ENCODE assay signal across 14 mouse cellular contexts in genomic region chr17:85690323-85690968, GRCm38 (mm10). TPM values are rescaled to one million over a fixed set of nuclear protein-coding genes. Genes with fewer than 3 reads are reported as not detected.
DNase-seq lines count a peak whose midpoint lies in the region; ATAC-seq and TF ChIP-seq lines count a peak whose summit lies in the region.
"Had no signal": no experiment of that assay in that cellular context is flagged by ENCODE, and none has a peak within 500 bp of the region (broad histone marks: within the 10 kb centered on the region; RNA-seq: fewer than 3 reads in every experiment).

No protein-coding gene starts in this region.

- peaks cover 85% of the 10 kb centered on the region for H3K27me3 ChIP-seq in forebrain, embryonic 11.5 days (ENCODE audit: control insufficient read depth, insufficient read depth, low read length)
- H3K27me3 ChIP-seq in forebrain, embryonic 15.5 days: peaks cover 94% of the 10 kb centered on the region
- peaks cover 77% of the 10 kb centered on the region for H3K27me3 ChIP-seq in kidney, postnatal 0 days (ENCODE audit: insufficient read depth, low read length)
- H3K27me3 ChIP-seq in embryonic facial prominence, embryonic 15.5 days: peaks cover 92% of the 10 kb centered on the region
- H3K27me3 ChIP-seq in stomach, embryonic 15.5 days (replicated peaks): peaks cover 90% of the 10 kb centered on the region

- H3K4me3 ChIP-seq in forebrain, embryonic 11.5 days (ENCODE audit: low read depth, low read length): no peak overlapping the region
- H3K4me3 ChIP-seq in forebrain, embryonic 15.5 days: no peak overlapping the region
- H3K4me3 ChIP-seq in kidney, postnatal 0 days (replicated peaks; ENCODE audit: low read depth, low read length): no peak overlapping the region
- peak overlapping the region; percentile 32 for H3K4me3 ChIP-seq in embryonic facial prominence, embryonic 15.5 days (replicated peaks)
- no peak overlapping the region for H3K4me3 ChIP-seq in stomach, embryonic 15.5 days (replicated peaks)

- no peaks in the 10 kb centered on the region; the same call in 1 of the 2 replicates for H3K9me3 ChIP-seq in forebrain, embryonic 11.5 days (ENCODE audit: control insufficient read depth, low read length)
- no peaks in the 10 kb centered on the region for H3K9me3 ChIP-seq in forebrain, embryonic 15.5 days
- no peaks in the 10 kb centered on the region for H3K9me3 ChIP-seq in kidney, postnatal 0 days (replicated peaks; ENCODE audit: low read length)
- no peaks in the 10 kb centered on the region for H3K9me3 ChIP-seq in embryonic facial prominence, embryonic 15.5 days (replicated peaks)
- no peaks in the 10 kb centered on the region for H3K9me3 ChIP-seq in stomach, embryonic 15.5 days

- no peak for TF ChIP-seq CTCF in kidney, postnatal 0 days (IDR thresholded peaks at IDR 0.05; ENCODE audit: low read depth)

- no peak for DNase-seq in forebrain, embryonic 11.5 days (ENCODE audit: low spot score)
- DNase-seq in kidney, postnatal 0 days (ENCODE audit: low spot score): no peak
- DNase-seq in kidney, postnatal 14 days: no peak
- DNase-seq in urinary bladder, adult 2 months (ENCODE audit: low spot score): no peak
- no peak for DNase-seq in lung, postnatal 25 days (ENCODE audit: low spot score)
- DNase-seq: cerebellum, adult 11 months; heart, postnatal 14 days; kidney, adult 18-20 months; layer of hippocampus, adult 9-11 months; left cerebral cortex, postnatal 4 days; lung, adult 2 months had no signal

- no peaks in the 10 kb centered on the region for H3K36me3 ChIP-seq in forebrain, embryonic 11.5 days (ENCODE audit: control insufficient read depth, insufficient read depth, low read length)
- H3K36me3 ChIP-seq in forebrain, embryonic 15.5 days: no peaks in the 10 kb centered on the region
- H3K36me3 ChIP-seq in kidney, postnatal 0 days (ENCODE audit: insufficient read depth, low read length): no peaks in the 10 kb centered on the region
- H3K36me3 ChIP-seq in embryonic facial prominence, embryonic 15.5 days: no peaks in the 10 kb centered on the region
- no peaks in the 10 kb centered on the region for H3K36me3 ChIP-seq in stomach, embryonic 15.5 days

- 1% methylated on average over 6 of the region's 6 CpGs for WGBS in forebrain, embryonic 11.5 days
- whole genome bisulfite sequencing in forebrain, embryonic 15.5 days: 5% methylated on average over 6 of the region's 6 CpGs
- 10% methylated on average over 6 of the region's 6 CpGs for WGBS in kidney, postnatal 0 days
- WGBS in embryonic facial prominence, embryonic 15.5 days: 22% methylated on average over 6 of the region's 6 CpGs
- 24% methylated on average over 6 of the region's 6 CpGs for WGBS in stomach, embryonic 15.5 days

- H3K4me2 ChIP-seq in forebrain, embryonic 11.5 days (ENCODE audit: low read depth, low read length, severe bottlenecking): peak overlapping the region; percentile 26; the same call in 1 of the 2 replicates
- no peak overlapping the region for H3K4me2 ChIP-seq in forebrain, embryonic 15.5 days (replicated peaks)
- H3K4me2 ChIP-seq in kidney, postnatal 0 days (ENCODE audit: low read length): peak overlapping the region; percentile 78; the same call in 1 of the 2 replicates
- H3K4me2 ChIP-seq in embryonic facial prominence, embryonic 15.5 days (replicated peaks): peak overlapping the region; percentile 88
- H3K4me2 ChIP-seq in stomach, embryonic 15.5 days: peak overlapping the region; percentile 88; the same call in 1 of the 2 replicates

- H3K9ac ChIP-seq in forebrain, embryonic 11.5 days (ENCODE audit: low read length): no peak overlapping the region
- H3K9ac ChIP-seq in forebrain, embryonic 15.5 days (replicated peaks): no peak overlapping the region
- H3K9ac ChIP-seq in kidney, postnatal 0 days (ENCODE audit: low read depth, low read length): no peak overlapping the region
- no peak overlapping the region for H3K9ac ChIP-seq in embryonic facial prominence, embryonic 15.5 days
- no peak overlapping the region for H3K9ac ChIP-seq in stomach, embryonic 15.5 days

- H3K27ac ChIP-seq in forebrain, embryonic 11.5 days (ENCODE audit: low read depth, low read length): no peak overlapping the region
- H3K27ac ChIP-seq in forebrain, embryonic 15.5 days (replicated peaks): no peak overlapping the region
- H3K27ac ChIP-seq in kidney, postnatal 0 days: no peak overlapping the region
- H3K27ac ChIP-seq in embryonic facial prominence, embryonic 15.5 days (replicated peaks): peak overlapping the region; percentile 65
- H3K27ac ChIP-seq in stomach, embryonic 15.5 days: peak overlapping the region; percentile 2; the same call in 1 of the 2 replicates

- no peak for ATAC-seq in forebrain, embryonic 11.5 days (replicated peaks; ENCODE audit: low FRiP score)
- ATAC-seq in forebrain, embryonic 15.5 days (replicated peaks): no peak
- ATAC-seq in kidney, postnatal 0 days (replicated peaks; ENCODE audit: low FRiP score, low read depth): no peak
- ATAC-seq in embryonic facial prominence, embryonic 15.5 days (ENCODE audit: insufficient number of reproducible peaks, low FRiP score, low TSS enrichment, low read depth): no peak
- no peak for ATAC-seq in stomach, embryonic 15.5 days (ENCODE audit: insufficient read depth, low FRiP score, low read depth)

- H3K4me1 ChIP-seq in forebrain, embryonic 11.5 days (replicated peaks; ENCODE audit: control insufficient read depth, insufficient read depth, low read length): peaks cover 11% of the 10 kb centered on the region
- H3K4me1 ChIP-seq in forebrain, embryonic 15.5 days: peaks cover 21% of the 10 kb centered on the region
- peaks cover 9% of the 10 kb centered on the region; the same call in 1 of the 2 replicates for H3K4me1 ChIP-seq in kidney, postnatal 0 days (replicated peaks; ENCODE audit: insufficient read depth, low read length)
- peaks cover 52% of the 10 kb centered on the region for H3K4me1 ChIP-seq in embryonic facial prominence, embryonic 15.5 days
- peaks cover 21% of the 10 kb centered on the region for H3K4me1 ChIP-seq in stomach, embryonic 15.5 days

RNA-seq across cellular contexts. Expression of gene Six2, which starts 2.4 kb away (rescaled TPM):
- polyA plus RNA-seq in forebrain, embryonic 11.5 days (2014; fragmentation: Nextera tagmentation; extraction: Ambion mirVana): 12.5 and 12.6 TPM in 2 replicates
- polyA plus RNA-seq in forebrain, embryonic 15.5 days (2015; fragmentation: Nextera tagmentation; extraction: Ambion mirVana): 0.08 and 0.49 TPM in 2 replicates
- 11.2 and 18.9 TPM in 2 replicates for polyA plus RNA-seq in kidney, postnatal 0 days (2015; fragmentation: Nextera tagmentation; extraction: Ambion mirVana)
- 8.2 and 10.7 TPM in 2 replicates for polyA plus RNA-seq in embryonic facial prominence, embryonic 15.5 days (2015; fragmentation: Nextera tagmentation; extraction: Ambion mirVana)
- polyA plus RNA-seq in stomach, embryonic 15.5 days (2015; fragmentation: Nextera tagmentation; extraction: Ambion mirVana): 6.9 and 13.9 TPM in 2 replicates
- 0.21 and 0.47 TPM in 2 replicates for polyA plus RNA-seq in urinary bladder, adult 2 months (2012; rRNA removed)

Comparison
In these comparisons a context has a peak if more than half of its experiments do, and no peak if none do; other contexts are left out.
1. H3K27ac ChIP-seq: peak in embryonic facial prominence, embryonic 15.5 days (single experiment) and stomach, embryonic 15.5 days (single experiment); none in forebrain, embryonic 11.5 days (single experiment), forebrain, embryonic 15.5 days (single experiment) and kidney, postnatal 0 days (single experiment).